Mouse (Mus musculus): ENCODE measurements at regions not wholly inside any gene's neighbourhood (a gene's known extent, or its start where the extent isn't known, plus 50 kb on each side); places are given as distances from the start of the nearest gene placed in this dataset.
A peak's percentile ranks its signal among the peaks of the same experiment; 100 is the strongest.
"Not testable (repeated sequence)": the region's sequence is repeated elsewhere in the genome, so short reads cannot be mapped to it uniquely, and the experiment has no call there.

GRCm38 (mm10) chr14:110934816-110935215 is 179.9 kb upstream of the Slitrk6 start:
- H3K9me3 ChIP-seq (ENCODE audit: control insufficient read depth, low read length): no peaks in the 10 kb centered on the region
- no peak for ATAC-seq (ENCODE audit: low FRiP score, low read depth)
- H3K4me1 ChIP-seq (ENCODE audit: control insufficient read depth, insufficient read depth, low read length): no peaks in the 10 kb centered on the region
- H3K4me2 ChIP-seq (replicated peaks; ENCODE audit: low read depth, low read length, severe bottlenecking): no peak overlapping the region
- WGBS: 81% methylated on average over 3 of the region's 3 CpGs
- no peak overlapping the region for H3K9ac ChIP-seq (ENCODE audit: low read depth, low read length, severe bottlenecking)
- no peak overlapping the region for H3K27ac ChIP-seq (replicated peaks; ENCODE audit: low read depth, low read length)
- no peaks in the 10 kb centered on the region for H3K27me3 ChIP-seq (ENCODE audit: control insufficient read depth, insufficient read depth, low read length)
- DNase-seq (ENCODE audit: low spot score): no peak
- no peak overlapping the region for H3K4me3 ChIP-seq (replicated peaks; ENCODE audit: low read length)
- no peak for TF ChIP-seq POLR2A (IDR thresholded peaks at IDR 0.05; ENCODE audit: borderline replicate concordance, extremely low read depth, insufficient read depth, insufficient read length)
- H3K36me3 ChIP-seq (ENCODE audit: control insufficient read depth, insufficient read depth, low read length): no peaks in the 10 kb centered on the region

GRCm38 (mm10) chr14:110921989-110922388 is 167.0 kb upstream of the Slitrk6 start:
- Histone ChIP-seq H3K27ac (replicated peaks; ENCODE audit: low read depth, low read length) (no peak overlapping the region), H3K27me3 (ENCODE audit: control insufficient read depth, insufficient read depth, low read length) (no peaks in the 10 kb centered on the region), H3K9ac (ENCODE audit: low read depth, low read length, severe bottlenecking) (no peak overlapping the region), H3K4me3 (replicated peaks; ENCODE audit: low read length) (no peak overlapping the region), H3K36me3 (ENCODE audit: control insufficient read depth, insufficient read depth, low read length) (no peaks in the 10 kb centered on the region), H3K4me1 (ENCODE audit: control insufficient read depth, insufficient read depth, low read length) (no peaks in the 10 kb centered on the region), H3K9me3 (ENCODE audit: control insufficient read depth, low read length) (no peaks in the 10 kb centered on the region), H3K4me2 (replicated peaks; ENCODE audit: low read depth, low read length, severe bottlenecking) (no peak overlapping the region)
- no peak for TF ChIP-seq POLR2A (IDR thresholded peaks at IDR 0.05; ENCODE audit: borderline replicate concordance, extremely low read depth, insufficient read depth, insufficient read length)
- DNase-seq (ENCODE audit: low spot score): no peak
- ATAC-seq (ENCODE audit: low FRiP score, low read depth): no peak

- Histone ChIP-seq H3K36me3 (ENCODE audit: control insufficient read depth, insufficient read depth, low read length) (no peaks in the 10 kb centered on the region), H3K9ac (ENCODE audit: low read depth, low read length, severe bottlenecking) (no peak overlapping the region), H3K27ac (replicated peaks; ENCODE audit: low read depth, low read length) (no peak overlapping the region), H3K4me3 (replicated peaks; ENCODE audit: low read length) (no peak overlapping the region), H3K9me3 (ENCODE audit: control insufficient read depth, low read length) (no peaks in the 10 kb centered on the region), H3K27me3 (ENCODE audit: control insufficient read depth, insufficient read depth, low read length) (no peaks in the 10 kb centered on the region), H3K4me1 (ENCODE audit: control insufficient read depth, insufficient read depth, low read length) (no peaks in the 10 kb centered on the region), H3K4me2 (replicated peaks; ENCODE audit: low read depth, low read length, severe bottlenecking) (no peak overlapping the region)
- DNase-seq (ENCODE audit: low spot score) (no peak), ATAC-seq (ENCODE audit: low FRiP score, low read depth) (no peak)
- no peak for TF ChIP-seq POLR2A (IDR thresholded peaks at IDR 0.05; ENCODE audit: borderline replicate concordance, extremely low read depth, insufficient read depth, insufficient read length)
- WGBS: 82% methylated on average over 2 of the region's 2 CpGs
Observed at GRCm38 (mm10) chr14:110913341-110913740, 158.4 kb upstream of the Slitrk6 start.

GRCm38 (mm10) chr14:110892865-110893264 is 137.9 kb upstream of the Slitrk6 start:
- Histone ChIP-seq H3K4me1 (ENCODE audit: control insufficient read depth, insufficient read depth, low read length) (no peaks in the 10 kb centered on the region), H3K36me3 (ENCODE audit: control insufficient read depth, insufficient read depth, low read length) (no peaks in the 10 kb centered on the region), H3K9ac (ENCODE audit: low read depth, low read length, severe bottlenecking) (no peak overlapping the region), H3K4me3 (replicated peaks; ENCODE audit: low read length) (no peak overlapping the region), H3K27me3 (ENCODE audit: control insufficient read depth, insufficient read depth, low read length) (no peaks in the 10 kb centered on the region), H3K27ac (replicated peaks; ENCODE audit: low read depth, low read length) (no peak overlapping the region), H3K9me3 (ENCODE audit: control insufficient read depth, low read length) (no peaks in the 10 kb centered on the region), H3K4me2 (replicated peaks; ENCODE audit: low read depth, low read length, severe bottlenecking) (no peak overlapping the region)
- 74% methylated on average over 1 of the region's 1 CpGs for WGBS
- DNase-seq (ENCODE audit: low spot score): no peak
- ATAC-seq (ENCODE audit: low FRiP score, low read depth): no peak
- TF ChIP-seq POLR2A (IDR thresholded peaks at IDR 0.05; ENCODE audit: borderline replicate concordance, extremely low read depth, insufficient read depth, insufficient read length): no peak

GRCm38 (mm10) chr14:110871339-110871738 is 116.4 kb upstream of the Slitrk6 start:
- Histone ChIP-seq H3K4me1 (ENCODE audit: control insufficient read depth, insufficient read depth, low read length) (no peaks in the 10 kb centered on the region), H3K4me2 (replicated peaks; ENCODE audit: low read depth, low read length, severe bottlenecking) (no peak overlapping the region), H3K9ac (ENCODE audit: low read depth, low read length, severe bottlenecking) (no peak overlapping the region), H3K9me3 (ENCODE audit: control insufficient read depth, low read length) (no peaks in the 10 kb centered on the region), H3K36me3 (ENCODE audit: control insufficient read depth, insufficient read depth, low read length) (no peaks in the 10 kb centered on the region), H3K4me3 (replicated peaks; ENCODE audit: low read length) (no peak overlapping the region), H3K27me3 (ENCODE audit: control insufficient read depth, insufficient read depth, low read length) (no peaks in the 10 kb centered on the region), H3K27ac (replicated peaks; ENCODE audit: low read depth, low read length) (no peak overlapping the region)
- no peak for DNase-seq (ENCODE audit: low spot score)
- no peak for ATAC-seq (ENCODE audit: low FRiP score, low read depth)
- TF ChIP-seq POLR2A (IDR thresholded peaks at IDR 0.05; ENCODE audit: borderline replicate concordance, extremely low read depth, insufficient read depth, insufficient read length): no peak

GRCm38 (mm10) chr14:110824642-110825041 is 69.7 kb upstream of the Slitrk6 start:
- no peak overlapping the region for H3K4me2 ChIP-seq (replicated peaks; ENCODE audit: low read depth, low read length, severe bottlenecking)
- no peak for TF ChIP-seq POLR2A (IDR thresholded peaks at IDR 0.05; ENCODE audit: borderline replicate concordance, extremely low read depth, insufficient read depth, insufficient read length)
- no peaks in the 10 kb centered on the region for H3K36me3 ChIP-seq (ENCODE audit: control insufficient read depth, insufficient read depth, low read length)
- H3K27ac ChIP-seq (replicated peaks; ENCODE audit: low read depth, low read length): no peak overlapping the region
- no peaks in the 10 kb centered on the region for H3K9me3 ChIP-seq (ENCODE audit: control insufficient read depth, low read length)
- no peaks in the 10 kb centered on the region for H3K4me1 ChIP-seq (ENCODE audit: control insufficient read depth, insufficient read depth, low read length)
- DNase-seq (ENCODE audit: low spot score) (peak; percentile 34), ATAC-seq (ENCODE audit: low FRiP score, low read depth) (no peak)
- no peak overlapping the region for H3K9ac ChIP-seq (ENCODE audit: low read depth, low read length, severe bottlenecking)
- no peaks in the 10 kb centered on the region for H3K27me3 ChIP-seq (ENCODE audit: control insufficient read depth, insufficient read depth, low read length)
- no peak overlapping the region for H3K4me3 ChIP-seq (replicated peaks; ENCODE audit: low read length)

GRCm38 (mm10) chr14:110822174-110822573 is 67.2 kb upstream of the Slitrk6 start:
- DNase-seq (ENCODE audit: low spot score); H3K4me1 ChIP-seq (ENCODE audit: control insufficient read depth, insufficient read depth, low read length): not testable (repeated sequence)

More at GRCm38 (mm10) chr14:110822174-110822573, 67.2 kb upstream of the Slitrk6 start:
- WGBS: 74% methylated on average over 3 of the region's 3 CpGs
- H3K9ac ChIP-seq (ENCODE audit: low read depth, low read length, severe bottlenecking); H3K36me3 ChIP-seq (ENCODE audit: control insufficient read depth, insufficient read depth, low read length); H3K27ac ChIP-seq (replicated peaks; ENCODE audit: low read depth, low read length); H3K4me3 ChIP-seq (replicated peaks; ENCODE audit: low read length); H3K27me3 ChIP-seq (ENCODE audit: control insufficient read depth, insufficient read depth, low read length); ATAC-seq (ENCODE audit: low FRiP score, low read depth); H3K4me2 ChIP-seq (replicated peaks; ENCODE audit: low read depth, low read length, severe bottlenecking); H3K9me3 ChIP-seq (ENCODE audit: control insufficient read depth, low read length): not testable (repeated sequence)

Data from limb, embryonic 14.5 days (tissue).